Mouse (Mus musculus) CH12.LX (cell line): ENCODE measurements around the gene Nfkbia. TPM values are rescaled to one million over a fixed set of nuclear protein-coding genes. Genes with fewer than 3 reads are reported as not detected.

ENCODE experiments used
- DNase-seq: peaks from one replicate; pipeline ENCODE4 v3.0.0-alpha.2; 2013; ENCODE audit errors: extremely low read depth
- H3K27ac ChIP-seq: 2 replicates; pipeline ENCODE4 v1.5.1; 2012; ENCODE audit warnings: low read depth, mild to moderate bottlenecking, control low read depth, moderate library complexity; ENCODE audit not compliant: insufficient read depth
- H3K27me3 ChIP-seq: replicated peaks from 2 replicates; pipeline ENCODE3; 2012; ENCODE audit warnings: inconsistent platforms
- H3K36me3 ChIP-seq, 2 experiments: replicated peaks in 1 of 2; 2 replicates each; pipeline versions ENCODE3 to v1.6.1; 2012; ENCODE audit warnings: inconsistent platforms in 1 of 2, low read length in 1 of 2, mild to moderate bottlenecking in 1 of 2, mixed read lengths in 1 of 2, moderate library complexity in 1 of 2; ENCODE audit not compliant: control insufficient read depth in 1 of 2, insufficient read depth in 1 of 2
- H3K4me1 ChIP-seq, 2 experiments: 2 replicates each; pipeline ENCODE4 v1.6.1; 2012; ENCODE audit warnings: inconsistent platforms in 1 of 2, moderate library complexity in 1 of 2; ENCODE audit not compliant: insufficient read depth in 2 of 2, control insufficient read depth in 1 of 2
- H3K4me2 ChIP-seq: 2 replicates; pipeline ENCODE4 v1.6.1; 2012; ENCODE audit warnings: low read depth, mild to moderate bottlenecking, control low read depth; ENCODE audit not compliant: poor library complexity, insufficient read depth, severe bottlenecking
- H3K4me3 ChIP-seq, 3 experiments: fragments of 150-350 bp in 1 of 3; sonication (generic) in 1 of 3; replicated peaks in 1 of 3; 2 replicates each; pipeline versions ENCODE3 to v1.5.1; 2011 to 2012; ENCODE audit warnings: low read depth in 2 of 3, low read length in 2 of 3, mild to moderate bottlenecking in 2 of 3, moderate library complexity in 2 of 3, control low read depth in 1 of 3, improper control_type of control experiment in 1 of 3, inconsistent platforms in 1 of 3, mixed read lengths in 1 of 3; ENCODE audit not compliant: poor library complexity in 1 of 3
- H3K79me2 ChIP-seq: replicated peaks from 2 replicates; pipeline ENCODE4 v1.6.1; 2012; ENCODE audit warnings: mild to moderate bottlenecking, moderate library complexity; ENCODE audit not compliant: control insufficient read depth, poor library complexity, insufficient read depth, severe bottlenecking; ENCODE audit errors: extremely low read depth
- H3K9ac ChIP-seq: 2 replicates; pipeline ENCODE4 v1.6.1; 2012; ENCODE audit warnings: low read depth, mild to moderate bottlenecking, control low read depth, moderate library complexity; ENCODE audit not compliant: insufficient read depth
- H3K9me3 ChIP-seq: replicated peaks from 2 replicates; pipeline ENCODE3; 2012; ENCODE audit warnings: low read length, inconsistent platforms, mixed read lengths
- BHLHE40 ChIP-seq: IDR thresholded peaks from 2 replicates; pipeline ENCODE4 v1.6.1; 2011; ENCODE audit warnings: mild to moderate bottlenecking, low read depth, low read length, improper control_type of control experiment
- ELF1 ChIP-seq: IDR thresholded peaks from 2 replicates; pipeline ENCODE4 v1.6.1; 2014; ENCODE audit warnings: low read depth, mild to moderate bottlenecking, inconsistent platforms, low read length, improper control_type of control experiment
- ETS1 ChIP-seq: conservative IDR thresholded peaks from 2 replicates; pipeline ENCODE4 v1.6.1; 2012; ENCODE audit warnings: low read depth, mild to moderate bottlenecking, inconsistent platforms, low read length, improper control_type of control experiment, moderate library complexity
- GABPA ChIP-seq: IDR thresholded peaks from 2 replicates; pipeline ENCODE4 v1.6.1; 2012; ENCODE audit warnings: low read depth, low read length, improper control_type of control experiment, inconsistent platforms; ENCODE audit not compliant: insufficient replicate concordance
- HCFC1 ChIP-seq: IDR thresholded peaks from 2 replicates; pipeline ENCODE4 v1.6.1; 2012; ENCODE audit warnings: low read depth, mild to moderate bottlenecking, inconsistent platforms, low read length, improper control_type of control experiment
- IRF4 ChIP-seq: IDR thresholded peaks from 2 replicates; pipeline ENCODE4 v1.6.1; 2014; ENCODE audit warnings: low read depth, mild to moderate bottlenecking, inconsistent platforms, low read length, improper control_type of control experiment
- JUN ChIP-seq: IDR thresholded peaks from 2 replicates; pipeline ENCODE4 v1.6.1; 2011; ENCODE audit warnings: low read depth, mild to moderate bottlenecking, low read length, improper control_type of control experiment, moderate library complexity; ENCODE audit not compliant: insufficient read depth
- JUND ChIP-seq: conservative IDR thresholded peaks from 2 replicates; pipeline ENCODE4 v1.6.1; 2011; ENCODE audit warnings: low read depth, low read length, improper control_type of control experiment
- KAT2A ChIP-seq: IDR thresholded peaks from 2 replicates; pipeline ENCODE4 v1.6.1; 2012; ENCODE audit warnings: low read length, improper control_type of control experiment, inconsistent platforms; ENCODE audit not compliant: insufficient replicate concordance
- MAFK ChIP-seq: IDR thresholded peaks from 2 replicates; pipeline ENCODE4 v1.6.1; 2011; ENCODE audit warnings: low read length, improper control_type of control experiment; ENCODE audit not compliant: insufficient replicate concordance
- MAX ChIP-seq: IDR thresholded peaks from 2 replicates; pipeline ENCODE4 v1.6.1; 2011; ENCODE audit warnings: low read length, improper control_type of control experiment
- MEF2A ChIP-seq: IDR thresholded peaks from 2 replicates; pipeline ENCODE4 v1.6.1; 2014; ENCODE audit warnings: low read depth, mild to moderate bottlenecking, inconsistent platforms, low read length, improper control_type of control experiment, borderline replicate concordance
- PAX5 ChIP-seq: IDR thresholded peaks from 2 replicates; pipeline ENCODE4 v1.6.1; 2012; ENCODE audit warnings: low read length, inconsistent platforms, mixed read lengths
- POLR2A ChIP-seq: IDR thresholded peaks from 2 replicates; pipeline ENCODE4 v1.6.1; 2011; ENCODE audit warnings: low read depth, mild to moderate bottlenecking, improper control_type of control experiment, low read length
- RCOR1 ChIP-seq: conservative IDR thresholded peaks from 2 replicates; pipeline ENCODE4 v1.6.1; 2012; ENCODE audit warnings: low read depth, mild to moderate bottlenecking, inconsistent platforms, low read length, improper control_type of control experiment
- SMC3 ChIP-seq: IDR thresholded peaks from 2 replicates; pipeline ENCODE4 v1.6.1; 2011; ENCODE audit warnings: low read depth, low read length, improper control_type of control experiment
- UBTF ChIP-seq: IDR thresholded peaks from 2 replicates; pipeline ENCODE4 v1.6.1; 2012; ENCODE audit warnings: low read depth, mild to moderate bottlenecking, inconsistent platforms, low read length, improper control_type of control experiment, moderate library complexity
- USF1 ChIP-seq: IDR thresholded peaks from 2 replicates; pipeline ENCODE4 v1.6.1; 2014; ENCODE audit warnings: low read depth, mild to moderate bottlenecking, inconsistent platforms, low read length, improper control_type of control experiment
- USF2 ChIP-seq: conservative IDR thresholded peaks from 2 replicates; pipeline ENCODE4 v1.6.1; 2011; ENCODE audit warnings: low read depth, low read length, improper control_type of control experiment
- ZC3H11A ChIP-seq: IDR thresholded peaks from 2 replicates; pipeline ENCODE4 v1.6.1; 2012; ENCODE audit warnings: low read depth, mild to moderate bottlenecking, inconsistent platforms, low read length, improper control_type of control experiment
- ZNF384 ChIP-seq: IDR thresholded peaks from 2 replicates; pipeline ENCODE4 v1.6.1; 2012; ENCODE audit warnings: low read depth, low read length, improper control_type of control experiment, inconsistent platforms
- dilution Hi-C: fragments of 300-500 bp; cut with MboI; formaldehyde crosslinking; loops from 2 replicates; pipeline ENCODE4 v1.14.3; 2020; ENCODE audit warnings: low sequenced_read_pairs; ENCODE audit not compliant: extremely low pct_unique_long_range_greater_than_20kb, extremely low pct_ligation_motif_present
- in situ Hi-C: fragments of 300-500 bp; cut with MboI; formaldehyde crosslinking; loops from 3 replicates; pipeline ENCODE4 v1.14.3; 2019; ENCODE audit warnings: low sequenced_read_pairs, low pct_ligation_motif_present, low pct_unique_long_range_greater_than_20kb, mixed read lengths
- polyA plus RNA-seq: library from polyadenylated mRNA; unstranded; fragments of >175 nt; gene quantifications from 2 replicates; pipeline ENCODE4 v1.2.1, GENCODE M21; 2012; ENCODE audit warnings: low read depth; ENCODE audit not compliant: insufficient read length
- total RNA-seq, 2 experiments: library from RNA; depleted of rRNA; stranded (reverse); fragments of 300-350 nt in 1 of 2; fragments of >200 nt in 1 of 2; gene quantifications; 2 replicates each; pipeline ENCODE4 v1.2.3; 2012 to 2014

The Nfkbia gene
- total and polyA plus RNA-seq, 3 experiments = 143 to 702 (median 178) TPM

GRCm38 (mm10) chr12:55483591-55483990 lies 8.9 kb downstream of the Nfkbia start:
- H3K79me2 ChIP-seq = peaks cover 2% of the 10 kb centered on the region; the same call in 1 of the 2 replicates
- H3K4me2 ChIP-seq = no peak overlapping the region
- in situ Hi-C loops = no loop called here
- TF ChIP-seq POLR2A (no peak), USF1 (peak; percentile 56), JUN (no peak), MAX (peak; percentile 60; the same call in 1 of the 2 replicates), USF2 (peak; percentile 54)
- TF ChIP-seq, all 38 proteins: peak for 3
- H3K4me3 ChIP-seq = peak overlapping the region in 1 of 3 experiments; percentile 2
- no peaks in the 10 kb centered on the region for H3K9me3 ChIP-seq
- no peaks in the 10 kb centered on the region for H3K27me3 ChIP-seq
- peaks cover 14 to 41% of the 10 kb centered on the region in 2 experiments for H3K36me3 ChIP-seq
- H3K27ac ChIP-seq = peak overlapping the region; percentile 92
- H3K4me1 ChIP-seq = peaks cover 35 to 76% of the 10 kb centered on the region in 2 experiments
- peak overlapping the region; percentile 1; the same call in 1 of the 2 replicates for H3K9ac ChIP-seq
- no peak for DNase-seq
- dilution Hi-C loops = no loop called here

DNA sequence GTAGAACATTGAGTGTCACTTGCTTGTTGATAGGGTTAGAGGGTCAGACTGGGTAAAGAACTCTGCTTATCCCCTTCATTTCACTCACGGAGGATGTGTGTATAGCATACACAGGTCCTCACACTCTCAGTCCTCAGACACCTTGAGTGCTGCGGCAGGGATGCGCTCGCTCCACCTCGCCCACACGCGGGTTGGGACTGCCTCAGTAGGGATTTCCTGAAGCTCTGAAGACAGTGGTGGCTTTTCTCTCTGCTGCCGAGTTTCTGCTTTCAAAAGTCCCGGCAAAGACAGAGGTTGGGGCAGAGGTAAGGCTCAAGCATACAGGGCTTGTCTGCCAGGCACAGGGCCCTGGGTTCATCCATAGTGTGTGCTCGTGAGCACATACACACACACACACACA lies 9.7 kb downstream of the Nfkbia start:
- Histone ChIP-seq H3K36me3 (peaks cover 5 to 32% of the 10 kb centered on the region in 2 experiments), H3K4me3 (no peak overlapping the region), H3K27ac (peak overlapping the region; percentile 92), H3K9ac (no peak overlapping the region), H3K4me1 (peaks cover 31 to 68% of the 10 kb centered on the region in 2 experiments), H3K27me3 (no peaks in the 10 kb centered on the region), H3K9me3 (no peaks in the 10 kb centered on the region), H3K79me2 (no peaks in the 10 kb centered on the region), H3K4me2 (no peak overlapping the region)
- in situ Hi-C loops = no loop called here
- dilution Hi-C loops = no loop called here
- TF ChIP-seq KAT2A (no peak), HCFC1 (no peak), IRF4 (no peak), JUN (no peak), ZNF384 (no peak), MEF2A (no peak), BHLHE40 (no peak), SMC3 (no peak), PAX5 (no peak), RCOR1 (no peak), GABPA (no peak), ELF1 (no peak), JUND (no peak), UBTF (no peak), ETS1 (no peak), ZC3H11A (no peak), USF1 (no peak), MAFK (no peak)
- DNase-seq = no peak
